Mouse (Mus musculus): ENCODE results near the gene Ctsr. TPM values are rescaled to one million over a fixed set of nuclear protein-coding genes. Genes with fewer than 3 reads are reported as not detected.
"Not testable (repeated sequence)": the region's sequence is repeated elsewhere in the genome, so short reads cannot be mapped to it uniquely, and the experiment has no call there.

The Ctsr gene
- not detected in 2 replicates for polyA plus RNA-seq (2016; fragmentation: Nextera tagmentation; extraction: Ambion mirVana)

DNA sequence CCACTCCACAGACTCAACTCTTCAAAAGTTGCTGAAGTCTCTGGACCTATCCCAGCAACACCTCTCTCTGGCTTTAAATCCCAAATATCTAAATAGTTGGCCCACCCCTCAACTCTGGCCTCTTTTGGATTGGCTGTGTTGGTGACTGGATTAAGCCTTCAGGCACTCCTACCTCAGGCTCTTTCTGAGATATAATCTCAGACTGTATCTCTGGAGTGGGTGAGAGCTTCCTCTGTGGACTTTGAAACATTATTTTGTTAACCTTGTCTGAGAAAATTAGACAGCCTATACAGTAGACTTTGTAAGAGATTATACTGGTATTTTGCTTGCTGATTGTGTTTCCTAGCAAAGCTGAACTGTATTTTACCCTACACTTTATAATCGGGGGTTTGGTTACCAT is at the start of gene Ctsr:
Ctsr (minus strand) TSS at position 101 of the 400 bp plus-strand sequence.
- Histone ChIP-seq H3K4me3 (no peak within 1 kb of the TSS), H3K36me3 (no peaks in the 10 kb centered on the region), H3K9me3 (replicated peaks) (peaks cover 34% of the 10 kb centered on the region), H3K9ac (no peak within 1 kb of the TSS), H3K4me1 (no peaks in the 10 kb centered on the region), H3K4me2 (replicated peaks) (no peak within 1 kb of the TSS), H3K27me3 (no peaks in the 10 kb centered on the region), H3K27ac (no peak within 1 kb of the TSS)
- ATAC-seq (ENCODE audit: low FRiP score), result no peak
- 78% methylated on average over 1 of the region's 1 CpGs for WGBS

DNA sequence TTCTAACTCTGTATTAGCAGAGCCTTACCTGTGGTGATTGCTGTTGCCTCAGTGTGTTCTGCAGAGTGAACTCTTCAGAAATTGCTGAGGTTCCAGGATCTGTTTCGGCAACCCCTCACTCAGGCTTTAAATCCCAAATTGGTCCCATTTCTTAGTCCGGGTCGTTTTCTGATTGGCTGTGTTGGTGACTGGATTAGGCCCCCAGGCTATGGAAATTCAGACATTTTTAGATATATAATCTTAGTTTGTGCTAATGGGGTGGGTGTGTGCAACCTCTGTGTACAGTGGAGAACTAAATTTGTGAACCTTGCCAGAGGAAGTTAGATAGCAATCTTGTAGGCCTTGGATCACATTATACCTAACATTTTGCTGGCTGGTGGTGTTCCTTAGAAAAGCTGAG is 39.3 kb upstream of the Ctsr start, which contains the start of gene Cts6:
Cts6 (minus strand) TSS at position 101 of the 400 bp plus-strand sequence.
- H3K36me3 ChIP-seq, result no peaks in the 10 kb centered on the region
- H3K27ac ChIP-seq, result no peak within 1 kb of the TSS
- ATAC-seq (ENCODE audit: low FRiP score), result no peak
- H3K4me2 ChIP-seq (replicated peaks), result no peak within 1 kb of the TSS
- no peaks in the 10 kb centered on the region for H3K27me3 ChIP-seq
- no peak within 1 kb of the TSS for H3K4me3 ChIP-seq
- H3K9ac ChIP-seq, result no peak within 1 kb of the TSS
- WGBS, result 87% methylated on average over 3 of the region's 3 CpGs
- no peaks in the 10 kb centered on the region for H3K4me1 ChIP-seq
- H3K9me3 ChIP-seq (replicated peaks), result peaks cover 47% of the 10 kb centered on the region

DNA sequence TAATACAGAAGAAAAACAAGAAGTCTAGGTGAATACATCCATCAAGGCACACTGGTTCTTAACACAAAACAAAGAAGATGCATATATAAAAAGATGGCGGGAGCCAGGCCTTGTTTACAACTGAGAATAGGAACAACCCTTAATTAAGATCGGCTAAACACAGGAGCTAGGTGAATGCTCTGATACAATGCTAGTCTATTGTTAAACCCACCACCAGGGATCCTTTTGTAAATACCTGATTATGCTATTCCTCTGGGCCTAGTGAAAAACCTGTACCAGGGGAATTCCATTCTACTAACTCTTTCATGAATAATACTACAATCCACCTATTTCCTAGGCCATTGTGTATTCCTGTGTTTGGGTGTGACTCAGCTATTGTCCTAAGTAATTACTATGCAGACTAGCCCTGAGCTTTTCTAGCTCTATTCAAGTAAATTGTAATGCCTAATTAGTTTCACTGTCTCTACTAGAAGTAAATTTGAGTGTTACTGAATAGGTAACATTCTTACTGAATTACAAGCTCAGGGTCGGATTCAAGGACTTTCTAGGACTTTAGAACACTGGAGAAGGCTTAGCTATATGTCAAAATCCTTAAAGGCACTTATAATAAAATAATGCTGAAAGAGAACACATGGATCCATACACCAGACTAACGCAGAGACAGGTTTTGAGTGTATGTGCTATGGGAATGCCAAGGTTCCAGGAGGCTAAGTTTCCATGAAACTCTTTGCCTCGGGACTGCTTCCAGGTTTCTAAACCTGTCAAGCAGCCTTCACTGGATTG is 21.3 kb upstream of the Ctsr start:
- not testable (repeated sequence) for H3K4me1 ChIP-seq; H3K27me3 ChIP-seq; H3K4me3 ChIP-seq; H3K4me2 ChIP-seq (replicated peaks); H3K9me3 ChIP-seq (replicated peaks); H3K9ac ChIP-seq; H3K27ac ChIP-seq; ATAC-seq (ENCODE audit: low FRiP score); H3K36me3 ChIP-seq
- WGBS, result 79% methylated on average over 5 of the region's 5 CpGs

DNA sequence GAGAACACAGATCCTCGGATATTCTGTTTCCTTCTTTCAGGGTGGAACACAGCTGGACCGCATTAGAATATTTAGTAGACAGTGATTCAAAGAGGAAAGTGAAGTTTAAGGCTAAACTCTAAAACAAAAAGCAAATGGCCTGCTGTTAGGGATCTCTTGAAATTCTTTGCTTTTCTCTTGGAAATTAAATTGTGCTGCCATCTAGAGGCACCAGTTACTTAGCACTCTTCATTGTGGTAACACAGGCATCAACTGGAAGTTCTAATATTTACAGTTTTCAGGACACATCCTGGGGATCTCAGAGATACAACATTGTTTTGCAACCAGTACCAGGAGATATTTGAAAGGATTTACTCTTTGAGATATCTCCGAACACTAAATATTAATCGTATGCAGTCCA is 566 bp upstream of the Ctsr start:
- Histone ChIP-seq H3K27me3 (no peaks in the 10 kb centered on the region), H3K9ac (no peak overlapping the region), H3K4me3 (no peak overlapping the region), H3K27ac (no peak overlapping the region), H3K36me3 (no peaks in the 10 kb centered on the region), H3K9me3 (replicated peaks) (peaks cover 34% of the 10 kb centered on the region), H3K4me1 (no peaks in the 10 kb centered on the region), H3K4me2 (replicated peaks) (no peak overlapping the region)
- WGBS, result 85% methylated on average over 4 of the region's 4 CpGs
- ATAC-seq (ENCODE audit: low FRiP score), result no peak

Other genes with a start within 250 kb of the Ctsr start
- not detected in 2 replicates for gene Gm49393, start 228.7 kb downstream of the Ctsr start, polyA plus RNA-seq (2016; fragmentation: Nextera tagmentation; extraction: Ambion mirVana)
- 0.64 and 1.6 TPM in 2 replicates for gene Gm49391, start 227.7 kb downstream of the Ctsr start, polyA plus RNA-seq (2016; fragmentation: Nextera tagmentation; extraction: Ambion mirVana)
- 10.1 and 14.1 TPM in 2 replicates for gene Ctla2a, start 227.6 kb downstream of the Ctsr start, polyA plus RNA-seq (2016; fragmentation: Nextera tagmentation; extraction: Ambion mirVana)
- not detected in 2 replicates for gene Tpbpa, start 222.3 kb downstream of the Ctsr start, polyA plus RNA-seq (2016; fragmentation: Nextera tagmentation; extraction: Ambion mirVana)
- not detected in 2 replicates for gene Ctsj, start 158.3 kb downstream of the Ctsr start, polyA plus RNA-seq (2016; fragmentation: Nextera tagmentation; extraction: Ambion mirVana)
- gene Ctsq, start 123.6 kb downstream of the Ctsr start, polyA plus RNA-seq (2016; fragmentation: Nextera tagmentation; extraction: Ambion mirVana), result not detected in 2 replicates
- not detected in 2 replicates for gene Cts6, start 39.2 kb upstream of the Ctsr start, polyA plus RNA-seq (2016; fragmentation: Nextera tagmentation; extraction: Ambion mirVana)
- not detected in 2 replicates for gene Cts8, start 91.1 kb upstream of the Ctsr start, polyA plus RNA-seq (2016; fragmentation: Nextera tagmentation; extraction: Ambion mirVana)
- gene Gm49398, start 124.6 kb upstream of the Ctsr start, polyA plus RNA-seq (2016; fragmentation: Nextera tagmentation; extraction: Ambion mirVana), result not detected in 2 replicates
- gene Cts7, start 193.9 kb upstream of the Ctsr start, polyA plus RNA-seq (2016; fragmentation: Nextera tagmentation; extraction: Ambion mirVana), result not detected in 2 replicates

Data from hindbrain, embryonic 12.5 days (tissue).